Mouse (Mus musculus) adrenal gland, postnatal 4 days (tissue): ENCODE results near the gene Stag1. TPM values are rescaled to one million over a fixed set of nuclear protein-coding genes. Genes with fewer than 3 reads are reported as not detected.

Experiments
- total RNA-seq, 2 experiments: library from RNA; stranded (reverse); gene quantifications; 2 replicates each; pipeline ENCODE4 v1.2.3; 2021

Gene Stag1
- total RNA-seq, 2 experiments from 2014 or later: 56.9 to 57.5 TPM

Other genes with a start within 250 kb of the Stag1 start
- gene Il20rb, start 111.0 kb upstream of the Stag1 start, total RNA-seq: 1 to 10 TPM; 4.6 to 4.7 TPM
- 10 to 100 TPM; 47.5 to 48.0 TPM for gene Nck1, start 51.7 kb upstream of the Stag1 start, total RNA-seq
- gene Slc35g2, start 26.7 kb upstream of the Stag1 start, total RNA-seq: 1 to 10 TPM; 8.7 to 9.5 TPM